In genomic region chrX:18093274-18093673, GRCm38 (mm10) we compare ENCODE assay signal across 12 mouse cellular contexts. TPM values are rescaled to one million over a fixed set of nuclear protein-coding genes. Genes with fewer than 3 reads are reported as not detected.
"Had no signal": no experiment of that assay in that cellular context is flagged by ENCODE, and none has a peak within 500 bp of the region (broad histone marks: within the 10 kb centered on the region; RNA-seq: fewer than 3 reads in every experiment).

No protein-coding gene starts in this region.

- DNase-seq: retina, postnatal 1 day; right cerebral cortex, adult 18-20 months; right cerebral cortex, postnatal 14 days; right cerebral cortex, postnatal 25 days; right cerebral cortex, postnatal 4 days; spleen, adult 18-20 months; thymus, adult 18-20 months; thymus, adult 2 months; thymus, postnatal 25 days; thymus, postnatal 36 days; thymus, postnatal 4 days had no signal

RNA-seq across cellular contexts. Expression of gene Dusp21, which starts 52.4 kb away (rescaled TPM):
- total RNA-seq: neutrophil, adult 5-6 weeks had no signal
